Mouse (Mus musculus) forebrain, embryonic 16.5 days (tissue): Measurements from ENCODE around the gene Eid1. TPM values are rescaled to one million over a fixed set of nuclear protein-coding genes. Genes with fewer than 3 reads are reported as not detected.
A peak's percentile ranks its signal among the peaks of the same experiment; 100 is the strongest.

Experiments used
- ATAC-seq: fragments of 200-750 bp; cut with Nextera tagmentation; 2 replicates; pipeline ENCODE4 v1.8.0; 2017; ENCODE audit warnings: mild to moderate bottlenecking, moderate library complexity
- H3K27ac ChIP-seq: fragments of 300-500 bp; sonication (generic); 2 replicates; pipeline ENCODE4 v1.5.1; 2014; ENCODE audit warnings: low read length, control low read depth
- H3K27me3 ChIP-seq: fragments of 300-500 bp; sonication (generic); replicated peaks from 2 replicates; pipeline ENCODE4 v1.6.1; 2014; ENCODE audit warnings: low read length; ENCODE audit not compliant: control insufficient read depth, insufficient read depth
- H3K36me3 ChIP-seq: fragments of 300-500 bp; sonication (generic); 2 replicates; pipeline ENCODE4 v1.6.1; 2014; ENCODE audit not compliant: control insufficient read depth, insufficient read depth
- H3K4me1 ChIP-seq: fragments of 300-500 bp; sonication (generic); replicated peaks from 2 replicates; pipeline ENCODE4 v1.6.1; 2014; ENCODE audit warnings: low read length; ENCODE audit not compliant: control insufficient read depth, insufficient read depth
- H3K4me2 ChIP-seq: fragments of 300-500 bp; sonication (generic); 2 replicates; pipeline ENCODE4 v1.6.1; 2014; ENCODE audit warnings: mild to moderate bottlenecking, low read length, control low read depth
- H3K4me3 ChIP-seq: fragments of 300-500 bp; sonication (generic); replicated peaks from 2 replicates; pipeline ENCODE4 v1.5.1; 2014; ENCODE audit warnings: mild to moderate bottlenecking, low read length, control low read depth
- H3K9ac ChIP-seq: fragments of 300-500 bp; sonication (generic); replicated peaks from 2 replicates; pipeline ENCODE4 v1.6.1; 2014; ENCODE audit warnings: low read depth, low read length, control low read depth
- H3K9me3 ChIP-seq: fragments of 300-500 bp; sonication (generic); 2 replicates; pipeline ENCODE4 v1.6.1; 2016; ENCODE audit warnings: low read length; ENCODE audit not compliant: control insufficient read depth
- WGBS: fragments of 180-500 bp; shearing (Covaris S2); extraction: QIAGEN DNeasy Blood & Tissue Kit; methylation state at CpG from one replicate; pipeline ENCODE4 v1.1.7; 2014; 5-methylcytosine and 5-hydroxymethylcytosine counted together
- polyA plus RNA-seq: library from polyadenylated mRNA; unstranded; fragments of >200 nt; fragmentation: Nextera tagmentation; extraction: Ambion mirVana; gene quantifications from 2 replicates; pipeline ENCODE4 v1.2.1, GENCODE M21; 2015

The Eid1 gene
- 317 and 327 TPM in 2 replicates for polyA plus RNA-seq

- peak; percentile 95 for ATAC-seq
- WGBS: 0% methylated on average over 64 of the region's 79 CpGs
- Histone ChIP-seq H3K9ac (peak within 1 kb of the TSS; percentile 96), H3K9me3 (no peaks in the 10 kb centered on the region), H3K27me3 (no peaks in the 10 kb centered on the region), H3K4me3 (peak within 1 kb of the TSS; percentile 92), H3K4me2 (peak within 1 kb of the TSS; percentile 74), H3K36me3 (no peaks in the 10 kb centered on the region), H3K4me1 (peaks cover 12% of the 10 kb centered on the region), H3K27ac (peak within 1 kb of the TSS; percentile 98)
Measured at GRCm38 (mm10) chr2:125672957-125673631, at the start of gene Eid1. Gene Eid1, plus strand, starts transcription at chr2:125673095.

- no peak for ATAC-seq
- H3K27me3 ChIP-seq: no peaks in the 10 kb centered on the region
- no peak overlapping the region for H3K4me3 ChIP-seq
- no peak overlapping the region for H3K4me2 ChIP-seq
- WGBS: 91% methylated on average over 15 of the region's 15 CpGs
- no peak overlapping the region for H3K27ac ChIP-seq
- no peaks in the 10 kb centered on the region for H3K9me3 ChIP-seq
- H3K36me3 ChIP-seq: no peaks in the 10 kb centered on the region; the same call in 1 of the 2 replicates
- H3K9ac ChIP-seq: no peak overlapping the region
- H3K4me1 ChIP-seq: peaks cover 17% of the 10 kb centered on the region
Measured at GRCm38 (mm10) chr2:125623211-125623610, 49.7 kb upstream of the Eid1 start.

- H3K36me3 ChIP-seq: no peaks in the 10 kb centered on the region; the same call in 1 of the 2 replicates
- 9% methylated on average over 9 of the region's 9 CpGs for WGBS
- peak overlapping the region; percentile 74 for H3K9ac ChIP-seq
- H3K27me3 ChIP-seq: no peaks in the 10 kb centered on the region
- H3K4me3 ChIP-seq: peak overlapping the region; percentile 81
- peaks cover 17% of the 10 kb centered on the region for H3K4me1 ChIP-seq
- no peaks in the 10 kb centered on the region for H3K9me3 ChIP-seq
- peak overlapping the region; percentile 63 for H3K4me2 ChIP-seq
- no peak overlapping the region for H3K27ac ChIP-seq
- ATAC-seq: no peak
Measured at GRCm38 (mm10) chr2:125624127-125624685, 48.7 kb upstream of the Eid1 start.

GRCm38 (mm10) chr2:125624837-125625351, 48.0 kb upstream of the Eid1 start, which contains the start of gene Cep152:
Gene Cep152, minus strand, starts transcription at chr2:125625113.
- WGBS: 0% methylated on average over 45 of the region's 50 CpGs
- Histone ChIP-seq H3K4me3 (peak within 1 kb of the TSS; percentile 81), H3K9me3 (no peaks in the 10 kb centered on the region), H3K36me3 (no peaks in the 10 kb centered on the region), H3K9ac (peak within 1 kb of the TSS; percentile 74), H3K27me3 (no peaks in the 10 kb centered on the region), H3K4me2 (peak within 1 kb of the TSS; percentile 72), H3K27ac (no peak within 1 kb of the TSS), H3K4me1 (peaks cover 17% of the 10 kb centered on the region)
- ATAC-seq: peak; percentile 100

- H3K9ac ChIP-seq: no peak overlapping the region
- H3K4me3 ChIP-seq: no peak overlapping the region
- H3K36me3 ChIP-seq: no peaks in the 10 kb centered on the region
- H3K9me3 ChIP-seq: no peaks in the 10 kb centered on the region
- H3K27me3 ChIP-seq: no peaks in the 10 kb centered on the region
- H3K4me2 ChIP-seq: no peak overlapping the region
- peaks cover 17% of the 10 kb centered on the region for H3K4me1 ChIP-seq
- ATAC-seq: no peak
- no peak overlapping the region for H3K27ac ChIP-seq
- 89% methylated on average over 4 of the region's 4 CpGs for WGBS
Measured at GRCm38 (mm10) chr2:125626536-125626935, 46.4 kb upstream of the Eid1 start.

- Histone ChIP-seq H3K36me3 (no peaks in the 10 kb centered on the region), H3K4me1 (peaks cover 17% of the 10 kb centered on the region), H3K9me3 (no peaks in the 10 kb centered on the region), H3K4me2 (no peak overlapping the region), H3K27me3 (no peaks in the 10 kb centered on the region), H3K27ac (no peak overlapping the region), H3K9ac (no peak overlapping the region), H3K4me3 (no peak overlapping the region)
- WGBS: 90% methylated on average over 6 of the region's 6 CpGs
- ATAC-seq: no peak
Measured at GRCm38 (mm10) chr2:125628487-125628886, 44.4 kb upstream of the Eid1 start.

- Histone ChIP-seq H3K4me3 (no peak overlapping the region), H3K36me3 (no peaks in the 10 kb centered on the region), H3K9me3 (no peaks in the 10 kb centered on the region), H3K9ac (no peak overlapping the region), H3K4me1 (peaks cover 6% of the 10 kb centered on the region), H3K27me3 (no peaks in the 10 kb centered on the region), H3K27ac (no peak overlapping the region), H3K4me2 (no peak overlapping the region)
- no peak for ATAC-seq
- WGBS: 95% methylated on average over 2 of the region's 2 CpGs
Measured at GRCm38 (mm10) chr2:125630010-125630409, 42.9 kb upstream of the Eid1 start.

GRCm38 (mm10) chr2:125637331-125637730, 35.6 kb upstream of the Eid1 start:
- no peak for ATAC-seq
- no peaks in the 10 kb centered on the region for H3K4me1 ChIP-seq
- no peak overlapping the region for H3K9ac ChIP-seq
- no peak overlapping the region for H3K4me2 ChIP-seq
- no peak overlapping the region for H3K27ac ChIP-seq
- no peaks in the 10 kb centered on the region for H3K9me3 ChIP-seq
- no peak overlapping the region for H3K4me3 ChIP-seq
- H3K27me3 ChIP-seq: no peaks in the 10 kb centered on the region
- 93% methylated on average over 7 of the region's 7 CpGs for WGBS
- H3K36me3 ChIP-seq: no peaks in the 10 kb centered on the region

- no peak overlapping the region for H3K4me2 ChIP-seq
- no peaks in the 10 kb centered on the region for H3K36me3 ChIP-seq
- peak; percentile 69 for ATAC-seq
- H3K9ac ChIP-seq: no peak overlapping the region
- no peak overlapping the region for H3K4me3 ChIP-seq
- no peaks in the 10 kb centered on the region for H3K9me3 ChIP-seq
- no peaks in the 10 kb centered on the region for H3K27me3 ChIP-seq
- no peak overlapping the region for H3K27ac ChIP-seq
- WGBS: 57% methylated on average over 6 of the region's 6 CpGs
- H3K4me1 ChIP-seq: peaks cover 5% of the 10 kb centered on the region
Measured at GRCm38 (mm10) chr2:125644912-125645311, 28.0 kb upstream of the Eid1 start.
